Mouse (Mus musculus) embryonic stem cell, embryonic (primary cell): ENCODE results near the gene Cracr2b.

Experiments
- CTCF ChIA-PET, 4 experiments: fragments of 300-600 bp in 2 of 4; fragments of 350-600 bp in 2 of 4; sonication (Branson Sonifier 250); formaldehyde crosslinking; loops; one replicate each; lab custom pipeline; 2022; ENCODE audit warnings: inconsistent platforms in 2 of 4; lab: Charles Lee
- POLR2A ChIA-PET, 4 experiments: fragments of 300-600 bp in 2 of 4; fragments of 350-600 bp in 2 of 4; sonication (Branson Sonifier 250); formaldehyde crosslinking; loops; one replicate each; lab custom pipeline; 2022; ENCODE audit warnings: antibody characterized with exemption in 4 of 4, inconsistent platforms in 1 of 4; lab: Charles Lee

Gene Cracr2b

DNA sequence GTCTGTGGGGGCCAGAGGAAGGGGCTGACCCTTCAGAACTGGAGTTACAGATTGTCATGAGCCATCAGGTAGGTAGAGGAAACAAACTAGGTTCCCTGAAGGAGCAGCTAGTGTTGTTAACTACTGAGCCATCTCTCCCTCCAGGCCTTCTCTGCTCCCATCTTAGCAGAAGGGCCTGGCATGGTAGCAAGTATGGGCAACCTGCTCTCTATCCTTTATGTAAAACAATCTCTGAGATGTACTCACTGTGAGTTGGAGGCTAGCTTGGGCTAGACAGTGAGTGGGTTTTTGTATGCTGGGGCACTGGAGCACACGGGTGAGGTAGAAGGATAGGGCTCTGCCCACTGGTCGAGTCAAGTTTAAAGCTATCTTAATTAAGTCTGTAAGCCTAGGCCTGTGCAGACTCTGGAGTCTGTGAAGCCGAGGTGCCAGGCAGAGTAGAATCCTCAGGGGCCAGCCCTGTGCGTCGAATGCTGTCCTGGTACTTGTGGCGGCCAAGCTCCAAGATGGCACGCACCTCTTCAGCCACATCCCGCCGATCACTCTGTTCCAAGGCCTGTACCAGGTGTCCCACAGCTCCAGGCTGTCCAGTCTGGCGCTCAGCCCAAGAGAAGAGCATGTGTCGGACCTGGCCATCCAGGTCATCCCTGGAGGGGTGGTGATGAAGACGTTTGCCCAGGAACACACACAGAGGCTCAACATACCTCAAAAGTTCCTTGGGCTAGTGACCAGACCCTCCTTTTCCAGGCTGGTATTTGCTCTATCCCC, 22.5 kb upstream of the Cracr2b start:
- POLR2A ChIA-PET: interaction anchor here in 3 of 4 experiments (0.5 to 21.5 kb wide), 22 partner anchors 9 to 80 kb away, joined by 3 to 465 read pairs (median 6); partner anchors contain the start of genes Cd151 (in 2 of the 3), Cend1 (in 2 of the 3), Rplp2 (in 2 of the 3) and Taldo1 (in 2 of the 3)
- CTCF ChIA-PET: interaction anchor here in 3 of 4 experiments (1.0 to 3.7 kb wide), 13 partner anchors 10 to 158 kb away, joined by 3 to 22 read pairs (median 5); partner anchors contain the start of genes Cend1 (in 1 of the 3), Cracr2b (in 1 of the 3), Pnpla2 (in 1 of the 3) and Taldo1 (in 1 of the 3)

DNA sequence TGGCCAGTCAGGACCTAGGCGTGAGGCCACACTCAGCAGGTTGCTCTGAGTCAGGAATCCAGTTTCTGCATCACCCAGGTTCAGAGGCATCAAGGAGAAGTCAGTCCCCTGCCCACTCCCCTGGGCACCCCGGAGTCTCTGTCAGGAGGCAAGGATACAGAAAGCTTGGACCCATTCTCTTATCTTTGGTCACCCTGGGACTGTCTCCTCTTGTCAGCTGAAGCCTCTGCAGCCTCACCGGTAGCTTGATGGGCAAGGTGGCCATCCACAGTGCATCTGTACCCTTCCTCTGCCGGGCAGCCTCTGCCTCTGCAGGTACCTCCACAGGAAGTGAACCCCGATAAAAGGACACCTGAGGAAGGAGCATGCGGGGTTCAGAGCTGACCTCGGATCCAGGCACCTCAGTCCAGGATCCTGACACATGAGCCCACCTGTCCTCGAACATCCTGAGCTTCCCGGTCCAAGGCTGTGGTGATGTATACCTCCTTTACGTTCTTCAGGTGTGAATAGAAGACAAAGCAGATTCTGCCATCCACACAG, 21.7 kb upstream of the Cracr2b start:
- POLR2A ChIA-PET: interaction anchor here in 3 of 4 experiments (0.7 to 21.5 kb wide), 20 partner anchors 8 to 98 kb away, joined by 3 to 465 read pairs (median 5); partner anchors contain the start of genes Cd151 (in 2 of the 3), Cend1 (in 2 of the 3), Rplp2 (in 2 of the 3) and Taldo1 (in 2 of the 3)

DNA sequence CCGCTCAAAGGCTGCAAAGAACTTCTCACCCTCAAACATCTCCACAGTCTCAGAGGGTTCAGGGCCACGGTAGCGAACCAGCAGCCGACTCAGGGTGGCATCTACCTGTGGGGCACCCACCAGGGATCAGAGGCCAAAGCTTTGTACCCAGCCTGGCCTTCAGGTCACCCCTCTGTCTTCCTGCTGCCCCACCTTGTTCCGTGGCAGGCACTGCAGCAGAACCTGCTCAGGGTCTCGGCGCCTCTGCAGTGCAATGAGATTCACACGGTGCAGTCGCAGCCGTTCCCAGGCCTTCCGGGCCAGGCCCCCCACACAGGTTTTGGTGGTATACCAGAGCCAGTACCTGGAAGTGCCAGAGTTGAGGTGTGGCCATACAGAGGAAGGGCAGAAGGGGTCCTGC, 21.1 kb upstream of the Cracr2b start:
- ChIA-PET POLR2A (interaction anchor here in 2 of 4 experiments (0.9 to 21.5 kb wide), 14 partner anchors 7 to 99 kb away, joined by 3 to 465 read pairs (median 5); partner anchors contain the start of genes Rplp2 (in 2 of the 2), Taldo1 (in 2 of the 2), Cd151 (in 1 of the 2) and Cend1 (in 1 of the 2)), CTCF (interaction anchor here in 3 of 4 experiments (0.5 to 3.7 kb wide), 8 partner anchors 11 to 368 kb away, joined by 3 to 22 read pairs (median 5); partner anchors contain the start of genes Cend1 (in 1 of the 3), Pnpla2 (in 1 of the 3) and Taldo1 (in 1 of the 3))

More for the DNA sequence above, 21.7 kb upstream of the Cracr2b start:
- CTCF ChIA-PET: interaction anchor here in 2 of 4 experiments (1.1 to 3.7 kb wide), 7 partner anchors 11 to 47 kb away, joined by 3 to 22 read pairs (median 5); partner anchors contain the start of genes Cend1 (in 1 of the 2), Cracr2b (in 1 of the 2), Pnpla2 (in 1 of the 2) and Taldo1 (in 1 of the 2)

DNA sequence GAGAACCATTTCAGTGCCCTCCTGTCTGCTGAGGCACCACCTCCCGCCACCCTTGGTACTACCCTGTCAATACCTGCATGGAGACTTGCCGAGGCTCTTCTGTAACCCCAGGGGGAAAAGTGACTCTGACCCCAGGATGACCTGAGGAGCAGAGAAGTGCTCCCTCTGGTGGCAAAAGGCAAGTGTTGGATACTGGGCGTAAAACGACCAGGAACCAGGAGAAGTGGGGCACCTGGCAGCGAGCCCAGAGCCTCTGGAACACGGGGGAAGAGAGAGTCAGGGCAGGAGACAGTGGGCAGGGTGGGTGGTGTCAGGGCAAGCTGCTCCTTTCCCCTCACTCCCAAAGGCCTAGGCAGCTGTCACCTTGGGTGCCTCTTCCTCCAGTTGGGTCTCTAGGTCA, 20.3 kb upstream of the Cracr2b start:
- CTCF ChIA-PET: interaction anchor here in 3 of 4 experiments (0.6 to 3.7 kb wide), 6 partner anchors 11 to 369 kb away, joined by 3 to 22 read pairs (median 4); partner anchors contain the start of genes Cend1 (in 1 of the 3) and Taldo1 (in 1 of the 3)
- POLR2A ChIA-PET: interaction anchor here in 2 of 4 experiments (0.5 to 21.5 kb wide), 10 partner anchors 10 to 237 kb away, joined by 3 to 465 read pairs (median 4); partner anchors contain the start of genes Cd151 (in 1 of the 2), Cend1 (in 1 of the 2), Cracr2b (in 1 of the 2) and Pnpla2 (in 1 of the 2)

DNA sequence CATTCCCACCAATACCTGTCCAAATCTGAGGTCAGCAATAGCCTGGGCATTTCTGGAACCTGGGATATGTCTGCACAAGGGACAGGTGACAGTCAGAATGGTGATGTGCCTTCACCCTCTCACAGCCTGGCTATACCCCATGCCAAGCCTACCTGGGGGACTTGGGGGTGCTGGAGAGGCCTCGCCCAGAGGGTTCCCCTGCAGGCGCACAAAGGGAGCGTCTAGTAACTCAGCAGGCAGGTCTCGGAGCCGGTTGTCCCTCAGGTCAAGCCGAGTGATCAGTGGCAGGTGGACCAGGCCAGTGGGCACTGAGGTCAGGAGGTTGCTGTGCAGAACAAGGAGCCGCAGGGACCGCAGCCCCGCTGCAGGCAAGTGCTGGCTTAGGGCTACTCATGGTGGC, 19.4 kb upstream of the Cracr2b start:
- ChIA-PET POLR2A (interaction anchor here in 2 of 4 experiments (0.8 to 21.5 kb wide), 13 partner anchors 11 to 113 kb away, joined by 3 to 465 read pairs (median 8); partner anchors contain the start of genes Pnpla2 (in 2 of the 2), Taldo1 (in 2 of the 2), Cd151 (in 1 of the 2) and Cend1 (in 1 of the 2)), CTCF (interaction anchor here in 3 of 4 experiments (0.6 to 2.8 kb wide), 7 partner anchors 17 to 173 kb away, joined by 3 to 13 read pairs (median 3); no protein-coding TSS in a partner anchor)

DNA sequence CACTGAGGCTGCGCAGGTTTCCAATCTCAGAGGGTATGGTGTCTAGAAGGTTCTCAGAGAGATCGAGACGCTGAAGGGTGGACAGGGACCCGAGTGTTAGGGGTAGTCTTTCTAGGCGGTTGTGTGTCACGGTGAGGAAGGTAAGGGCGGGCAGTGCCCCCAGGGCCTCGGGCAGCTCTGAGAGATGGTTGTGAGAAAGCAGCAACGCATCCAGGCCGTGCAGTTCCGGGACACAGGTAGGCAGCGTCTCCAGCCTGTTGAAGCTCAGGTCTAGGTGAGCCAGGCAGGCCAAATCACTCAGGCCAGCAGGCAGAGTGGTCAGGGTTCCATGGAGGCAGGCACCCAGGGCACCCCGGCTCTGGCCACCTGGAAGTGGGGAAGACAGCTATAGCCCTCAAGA, 18.7 kb upstream of the Cracr2b start:
- ChIA-PET POLR2A (interaction anchor here in 3 of 4 experiments (0.6 to 21.5 kb wide), 25 partner anchors 8 to 391 kb away, joined by 3 to 465 read pairs (median 6); partner anchors contain the start of genes Cd151 (in 2 of the 3), Cracr2b (in 2 of the 3), Pnpla2 (in 2 of the 3) and Cend1 (in 1 of the 3)), CTCF (interaction anchor here in 3 of 4 experiments (0.7 to 2.9 kb wide), 21 partner anchors 10 to 173 kb away, joined by 3 to 17 read pairs (median 5); partner anchors contain the start of genes Cend1 (in 1 of the 3), Polr2l (in 1 of the 3), Taldo1 (in 1 of the 3) and Tspan4 (in 1 of the 3))

DNA sequence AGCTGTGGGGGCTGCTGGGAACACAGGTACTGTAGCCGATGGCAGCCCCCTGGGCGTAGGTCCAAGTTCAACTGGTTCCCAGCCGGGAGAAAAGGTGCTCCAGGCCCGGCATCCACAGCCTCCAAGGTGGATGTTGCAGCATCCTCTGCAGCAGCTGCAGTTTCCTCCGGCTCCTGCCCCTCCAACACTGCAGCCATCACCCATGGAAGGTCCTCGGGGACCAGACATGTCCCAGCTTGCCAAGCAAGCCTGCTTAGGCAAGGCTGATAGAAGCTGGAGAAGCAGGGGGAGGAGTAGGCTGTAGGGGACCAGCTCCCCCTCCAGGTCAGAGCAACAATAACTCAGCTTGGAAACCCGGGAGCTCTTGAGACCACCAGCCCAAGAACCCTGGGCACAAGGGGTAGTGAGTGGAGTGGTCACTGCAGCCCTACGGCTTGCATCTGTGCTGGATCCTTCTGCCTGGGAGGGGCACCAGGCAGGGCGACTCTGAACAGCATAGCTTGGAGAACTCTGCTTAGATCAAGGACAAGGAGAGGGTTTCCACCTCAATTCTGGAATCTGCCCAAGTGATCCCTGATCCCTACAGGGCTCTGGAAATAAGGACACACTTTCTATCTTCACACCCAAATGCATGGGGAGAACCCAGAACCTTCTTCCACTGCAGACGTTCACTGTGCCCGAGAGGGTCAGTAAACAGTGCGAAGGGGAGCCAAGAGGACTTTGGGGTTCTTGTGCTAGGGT, 17.6 kb upstream of the Cracr2b start:
- POLR2A ChIA-PET: interaction anchor here in 3 of 4 experiments (0.6 to 21.5 kb wide), 41 partner anchors 8 to 417 kb away, joined by 3 to 465 read pairs (median 5); partner anchors contain the start of genes Pnpla2 (in 3 of the 3), Cd151 (in 2 of the 3), Cend1 (in 2 of the 3) and Cracr2b (in 2 of the 3)

DNA sequence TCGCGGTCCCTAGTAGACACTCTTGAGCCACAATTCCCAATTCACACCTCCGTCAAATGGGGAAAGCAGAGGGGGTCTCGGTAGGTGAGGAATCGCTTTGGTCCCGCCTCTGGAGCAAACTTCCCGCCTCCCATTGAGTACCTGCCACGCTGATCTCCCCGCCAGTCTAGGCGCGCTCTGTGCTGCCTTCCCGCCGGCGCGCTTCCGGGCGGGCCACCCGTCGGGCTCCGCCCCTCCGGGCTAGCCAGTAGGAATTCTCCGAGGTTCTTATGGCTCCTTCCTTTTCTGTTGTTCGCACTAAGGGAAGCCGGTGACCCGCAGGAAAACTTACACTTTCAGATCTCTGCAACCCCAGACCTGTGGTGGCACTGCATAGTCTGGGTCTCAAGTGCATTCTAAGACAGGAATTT, 17.1 kb upstream of the Cracr2b start, which contains the start of gene Pidd1:
Gene Pidd1, minus strand, starts transcription at position 198 of the 410 bp plus-strand sequence.
- ChIA-PET POLR2A (interaction anchor here in 3 of 4 experiments (0.9 to 21.5 kb wide), 32 partner anchors 8 to 418 kb away, joined by 3 to 465 read pairs (median 7); partner anchors contain the start of genes Cd151 (in 2 of the 3), Cend1 (in 2 of the 3), Cracr2b (in 2 of the 3) and Pnpla2 (in 2 of the 3)), CTCF (interaction anchor here in 3 of 4 experiments (0.5 to 2.9 kb wide), 23 partner anchors 8 to 228 kb away, joined by 3 to 17 read pairs (median 5); partner anchors contain the start of genes Cend1 (in 2 of the 3), Pnpla2 (in 2 of the 3), Taldo1 (in 2 of the 3) and Eps8l2 (in 1 of the 3))

More for the DNA sequence above, 17.6 kb upstream of the Cracr2b start:
- CTCF ChIA-PET: interaction anchor here (0.5 to 2.9 kb wide), 31 partner anchors 9 to 227 kb away, joined by 3 to 17 read pairs (median 5); partner anchors contain the start of genes Cend1 (in 2 of the 4), Pnpla2 (in 2 of the 4), Taldo1 (in 2 of the 4) and Eps8l2 (in 1 of the 4)

DNA sequence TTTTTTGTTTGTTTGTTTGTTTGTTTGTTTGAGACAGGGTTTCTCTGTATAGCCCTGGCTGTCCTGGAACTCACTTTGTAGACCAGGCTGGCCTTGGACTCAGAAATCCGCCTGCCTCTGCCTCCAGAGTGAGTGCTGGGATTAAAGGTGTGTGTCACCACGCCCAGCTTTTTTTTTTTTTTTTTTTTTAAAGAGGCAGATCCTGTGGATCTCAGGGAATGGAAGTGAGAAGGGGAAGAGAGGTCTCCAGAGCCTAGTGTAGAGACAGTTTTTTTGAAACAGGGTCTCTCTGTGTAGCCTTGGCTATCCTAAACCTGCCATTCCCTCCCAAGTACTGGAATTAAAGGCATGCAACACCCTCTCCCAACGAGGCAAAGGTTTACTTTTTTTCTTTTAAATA, 14.5 kb upstream of the Cracr2b start:
- ChIA-PET POLR2A (interaction anchor here (0.6 to 26.7 kb wide), 36 partner anchors 8 to 604 kb away, joined by 3 to 944 read pairs (median 6); partner anchors contain the start of genes Cd151 (in 3 of the 4), Cend1 (in 2 of the 4), Chid1 (in 2 of the 4) and Cracr2b (in 2 of the 4)), CTCF (interaction anchor here (0.6 to 1.4 kb wide), 13 partner anchors 9 to 167 kb away, joined by 3 to 14 read pairs (median 4); no protein-coding TSS in a partner anchor)

DNA sequence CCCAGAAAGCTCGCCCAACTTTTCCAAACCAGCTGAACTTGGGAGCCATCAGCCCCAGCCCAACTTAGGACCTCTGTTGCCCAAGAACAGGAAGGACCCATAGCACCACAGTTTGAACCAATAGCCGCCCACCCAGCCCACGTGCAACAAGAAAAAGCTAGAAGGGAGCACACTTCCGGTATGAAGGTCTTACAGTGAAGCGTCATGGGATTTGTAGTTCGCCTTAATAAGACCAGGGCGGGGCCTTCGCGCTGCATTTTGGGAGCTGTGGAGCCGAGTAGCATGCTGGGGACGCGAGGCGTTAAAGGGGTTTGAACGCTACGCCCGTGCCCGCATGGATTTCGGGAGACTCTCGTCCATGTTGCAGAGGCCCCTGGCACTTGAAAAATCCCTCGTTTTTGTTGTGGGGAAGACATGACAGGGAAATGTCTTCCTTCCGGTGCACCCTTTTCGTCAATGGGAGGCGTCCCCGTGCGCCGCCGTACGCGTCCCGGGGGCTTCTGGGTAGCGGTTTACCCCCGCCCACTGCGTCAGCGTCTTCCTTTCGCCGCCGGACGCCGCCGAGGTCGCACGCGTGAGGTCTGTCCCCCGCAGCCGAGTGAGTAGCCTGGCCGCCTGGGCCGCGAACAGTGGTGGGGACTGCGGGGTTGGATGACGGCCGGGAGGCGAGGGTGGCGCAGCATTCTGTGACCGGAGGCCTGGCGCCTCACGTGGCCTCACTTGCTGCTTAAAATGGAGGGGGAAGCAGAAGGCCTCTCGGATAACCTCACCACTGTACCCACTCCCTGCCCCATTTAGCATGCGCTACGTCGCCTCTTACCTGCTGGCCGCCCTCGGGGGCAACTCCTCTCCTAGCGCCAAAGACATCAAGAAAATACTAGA, 13.5 kb upstream of the Cracr2b start, which contains the start of gene Rplp2:
Gene Rplp2, plus strand, starts transcription at position 261 of the 882 bp plus-strand sequence.
- POLR2A ChIA-PET: interaction anchor here (0.5 to 26.7 kb wide), 68 partner anchors 8 to 1606 kb away, joined by 3 to 944 read pairs (median 4); partner anchors contain the start of genes Cd151 (in 4 of the 4), Chid1 (in 3 of the 4), Cracr2b (in 3 of the 4) and Polr2l (in 3 of the 4)

DNA sequence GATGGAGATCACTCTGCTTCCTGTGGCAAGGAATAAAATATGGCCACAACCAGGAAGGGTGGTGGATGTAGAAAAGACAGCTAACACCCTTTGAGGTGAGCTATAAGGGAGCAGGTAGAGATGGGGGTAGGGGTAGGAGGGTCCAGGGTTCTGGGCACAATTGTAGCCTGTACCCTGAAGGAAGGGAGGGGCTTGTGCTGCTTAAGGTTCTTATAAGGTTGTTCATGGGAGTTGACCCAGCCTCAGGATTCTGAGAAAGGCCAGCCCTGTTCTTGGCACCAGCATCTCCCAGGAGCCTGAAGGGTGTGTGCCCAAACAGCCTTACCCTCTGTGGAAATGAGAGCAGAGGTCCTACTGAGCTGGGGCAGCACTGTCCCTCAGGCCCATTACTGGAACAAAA, 9.0 kb upstream of the Cracr2b start:
- CTCF ChIA-PET: interaction anchor here in 2 of 4 experiments (1.5 to 1.8 kb wide), 2 partner anchors 9 to 12 kb away, joined by 5 to 6 read pairs; no protein-coding TSS in a partner anchor

More for the DNA sequence above, 13.5 kb upstream of the Cracr2b start, which contains the start of gene Rplp2:
- CTCF ChIA-PET: interaction anchor here (0.6 to 1.4 kb wide), 18 partner anchors 8 to 177 kb away, joined by 3 to 14 read pairs (median 4); partner anchors contain the start of gene Taldo1 (in 1 of the 4)

DNA sequence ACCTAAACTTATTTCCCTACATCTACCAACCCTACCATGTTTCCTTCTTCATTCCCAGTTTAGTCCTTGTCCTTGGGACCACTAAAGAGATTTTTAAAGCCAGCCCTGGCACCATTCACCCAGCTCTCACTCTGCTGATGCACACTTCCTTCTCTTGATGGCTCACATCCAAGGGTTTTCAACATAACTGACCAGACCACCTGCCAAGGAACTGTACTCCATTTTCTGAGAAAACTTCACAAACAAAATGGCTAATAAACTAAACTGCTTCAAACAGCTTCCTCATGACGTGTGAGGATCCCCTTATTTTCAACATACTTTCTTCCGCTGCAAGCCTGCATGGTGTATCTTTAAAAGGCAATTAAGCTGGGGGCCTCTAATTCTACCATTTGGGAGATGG, 7.3 kb upstream of the Cracr2b start:
- ChIA-PET CTCF (interaction anchor here in 1 of 4 experiments (0.7 to 3.2 kb wide), 3 partner anchors 16 to 75 kb away, joined by 3 to 15 read pairs (median 3); partner anchors contain the start of gene Slc25a22), POLR2A (interaction anchor here (0.6 to 26.7 kb wide), 14 partner anchors 10 to 238 kb away, joined by 3 to 944 read pairs (median 8); partner anchors contain the start of genes Cd151 (in 2 of the 4), Cend1 (in 2 of the 4), Cracr2b (in 2 of the 4) and Pidd1 (in 2 of the 4))

More for the DNA sequence above, 9.0 kb upstream of the Cracr2b start:
- POLR2A ChIA-PET: interaction anchor here (0.6 to 26.7 kb wide), 23 partner anchors 8 to 235 kb away, joined by 3 to 944 read pairs (median 3); partner anchors contain the start of genes Cd151 (in 3 of the 4), Polr2l (in 3 of the 4), Taldo1 (in 3 of the 4) and Tspan4 (in 3 of the 4)

DNA sequence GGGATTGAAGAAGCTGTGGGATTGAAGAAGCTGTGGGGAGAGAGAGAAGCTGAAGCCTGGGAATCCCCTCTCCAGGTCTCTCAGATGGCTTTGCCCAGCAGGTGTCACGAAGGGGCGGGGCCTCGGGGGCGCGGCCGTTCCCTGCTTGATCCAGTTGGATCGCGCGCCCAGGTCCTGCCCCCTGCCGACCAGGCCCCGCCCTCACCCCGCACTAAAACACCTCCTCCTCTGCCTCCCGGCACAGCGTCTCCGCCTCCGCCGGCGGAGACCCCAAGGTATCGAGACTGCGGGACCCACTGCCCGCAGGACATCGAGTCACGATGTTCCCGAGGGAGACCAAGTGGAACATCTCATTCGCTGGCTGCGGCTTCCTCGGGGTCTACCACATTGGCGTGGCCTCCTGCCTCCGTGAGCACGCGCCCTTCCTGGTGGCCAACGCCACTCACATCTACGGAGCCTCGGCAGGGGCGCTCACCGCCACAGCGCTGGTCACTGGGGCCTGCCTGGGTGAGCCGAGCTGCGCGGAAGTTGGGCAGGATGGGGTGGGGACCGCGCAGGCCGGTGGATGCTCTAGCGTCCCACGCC, 5.8 kb upstream of the Cracr2b start, which contains the start of gene Pnpla2:
Gene Pnpla2, plus strand, starts transcription at position 232 of the 585 bp plus-strand sequence.
- CTCF ChIA-PET: interaction anchor here in 2 of 4 experiments (0.6 to 3.2 kb wide), 14 partner anchors 8 to 176 kb away, joined by 3 to 21 read pairs (median 4); partner anchors contain the start of genes Cd151 (in 1 of the 2), Rplp2 (in 1 of the 2) and Sct (in 1 of the 2)
- POLR2A ChIA-PET: interaction anchor here (0.6 to 38.4 kb wide), 33 partner anchors 4 to 482 kb away, joined by 3 to 944 read pairs (median 4); partner anchors contain the start of genes Cd151 (in 3 of the 4), Polr2l (in 3 of the 4), Rplp2 (in 3 of the 4) and Tspan4 (in 3 of the 4)
